Mouse (Mus musculus) natural killer cell, adult 2 months (primary cell): ENCODE measurements around the gene Gm26661.
A peak's percentile ranks its signal among the peaks of the same experiment; 100 is the strongest.

ENCODE experiments used
- DNase-seq, 2 experiments: peaks; one replicate each; pipeline ENCODE4 v3.0.0; 2022; ENCODE audit warnings: low spot score in 2 of 2

Gene Gm26661

GRCm38 (mm10) chr14:7791532-7792159, at the start of gene Gm26661:
Gene Gm26661 (plus strand): TSS chr14:7791587.
- DNase-seq, result peak; percentile 16 to 37

- peak in 1 of 2 experiments; percentile 8 for DNase-seq
Observed at GRCm38 (mm10) chr14:7748944-7749763, 42.2 kb upstream of the Gm26661 start.

DNA sequence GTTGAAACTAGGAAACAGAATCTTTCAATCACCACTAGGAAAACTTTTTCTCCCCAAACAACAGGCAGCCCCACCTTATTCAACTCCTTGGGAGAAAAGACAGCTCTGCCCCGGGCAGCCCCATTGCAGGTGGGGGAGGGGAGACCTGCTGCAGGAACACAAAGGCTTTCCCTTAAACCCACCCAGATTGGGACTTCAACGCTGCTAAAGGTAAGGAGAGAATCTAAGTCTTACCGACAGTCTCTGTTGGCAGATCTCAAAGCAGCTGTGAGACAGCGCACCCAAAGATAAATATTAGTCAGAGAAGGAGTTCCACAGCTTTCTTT, 41.7 kb upstream of the Gm26661 start:
- no peak for DNase-seq

GRCm38 (mm10) chr14:7765569-7766314, 25.6 kb upstream of the Gm26661 start:
- DNase-seq, result peak; percentile 63 to 81

DNA sequence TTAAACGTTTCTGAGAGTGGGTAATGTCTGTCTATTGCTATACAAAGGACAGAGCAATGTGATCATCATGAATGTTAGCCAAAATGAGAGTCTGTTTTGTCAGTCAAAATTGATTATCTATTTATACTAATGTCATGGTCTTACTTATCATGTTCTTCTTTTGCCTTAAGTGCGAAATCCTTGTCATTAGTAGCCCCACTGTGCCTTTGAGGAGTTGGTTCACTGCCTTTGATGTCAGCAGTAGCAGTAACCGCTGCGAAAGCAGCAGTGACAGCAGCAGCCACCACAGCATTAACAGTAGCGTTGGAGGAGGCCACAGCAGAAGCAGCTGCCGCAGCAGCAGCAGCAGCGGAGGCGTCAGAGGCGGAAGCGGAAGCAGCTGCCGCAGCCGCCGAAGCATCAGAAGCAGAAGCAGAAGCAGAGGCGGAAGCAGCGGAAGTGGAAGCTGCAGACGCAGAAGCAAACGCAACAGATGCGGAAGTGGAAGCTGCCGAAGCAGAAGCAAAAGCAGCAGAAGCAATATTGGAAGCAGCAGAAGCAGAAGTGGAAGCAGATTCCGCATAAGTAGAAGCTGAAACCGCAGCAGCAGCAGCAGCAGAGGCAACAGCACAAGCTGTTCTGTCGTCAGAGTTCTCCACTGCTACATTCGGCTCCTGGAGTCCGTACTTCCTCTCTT, 17.5 kb upstream of the Gm26661 start:
- DNase-seq, result peak; percentile 71 to 84

GRCm38 (mm10) chr14:7786073-7786472, 5.3 kb upstream of the Gm26661 start:
- DNase-seq, result no peak

DNA sequence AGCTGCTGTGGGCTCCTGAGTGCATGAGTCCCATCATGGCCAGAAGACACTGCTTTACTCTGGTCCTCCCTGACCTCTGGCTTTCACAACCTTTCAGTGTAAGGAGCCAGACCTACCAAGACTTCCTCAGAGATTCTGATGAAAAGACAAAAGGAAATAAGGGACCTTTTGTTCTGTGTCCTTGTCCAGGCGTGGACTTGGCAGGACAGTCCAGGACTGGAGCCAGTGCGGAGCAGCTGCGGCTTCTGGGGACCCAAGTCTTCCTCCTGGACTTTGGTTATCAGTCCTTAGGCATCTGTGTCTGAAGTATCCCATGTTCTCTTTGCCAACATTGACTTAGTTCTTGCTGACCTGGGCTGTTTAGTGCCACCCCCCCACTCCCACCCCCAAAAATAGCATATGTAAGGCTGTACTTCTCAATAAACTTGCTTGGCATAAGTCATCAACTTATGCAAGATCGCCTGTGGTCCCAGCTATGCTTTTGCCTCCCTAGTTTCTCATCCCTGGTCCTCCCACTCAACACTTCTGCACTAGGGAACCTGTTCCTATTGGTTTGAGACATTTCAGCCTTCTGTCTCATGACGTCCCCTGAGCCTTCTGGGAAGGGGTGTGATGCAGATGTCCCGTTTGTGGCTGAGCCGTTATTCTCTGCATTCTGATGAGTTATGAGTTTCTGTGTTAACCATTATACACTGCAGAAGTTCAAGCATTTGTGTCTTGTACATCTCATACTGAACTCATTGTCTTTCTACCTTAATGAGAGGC, 1.9 kb upstream of the Gm26661 start:
- DNase-seq, result no peak

GRCm38 (mm10) chr14:7791061-7791531, 291 bp upstream of the Gm26661 start:
- no peak for DNase-seq

DNA sequence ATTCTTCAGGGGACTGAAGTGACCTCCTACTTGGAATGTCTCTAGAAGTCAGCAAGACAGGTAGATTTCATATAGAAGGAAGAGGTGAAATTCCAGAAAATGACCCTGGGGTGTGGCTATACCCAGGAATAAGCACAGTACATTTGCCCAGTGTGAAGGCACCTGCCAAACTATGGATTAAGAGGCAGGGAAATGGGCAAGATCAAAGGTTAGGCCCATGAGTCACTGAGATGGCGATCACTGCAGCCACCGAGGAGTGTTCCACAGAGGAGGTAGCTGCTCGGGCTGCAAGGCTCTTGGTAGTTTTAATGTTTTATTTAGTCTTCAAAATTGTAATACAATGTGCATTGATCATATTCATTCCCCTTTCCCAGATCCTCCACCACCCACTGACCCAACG, 4.6 kb downstream of the Gm26661 start:
- DNase-seq, result no peak

DNA sequence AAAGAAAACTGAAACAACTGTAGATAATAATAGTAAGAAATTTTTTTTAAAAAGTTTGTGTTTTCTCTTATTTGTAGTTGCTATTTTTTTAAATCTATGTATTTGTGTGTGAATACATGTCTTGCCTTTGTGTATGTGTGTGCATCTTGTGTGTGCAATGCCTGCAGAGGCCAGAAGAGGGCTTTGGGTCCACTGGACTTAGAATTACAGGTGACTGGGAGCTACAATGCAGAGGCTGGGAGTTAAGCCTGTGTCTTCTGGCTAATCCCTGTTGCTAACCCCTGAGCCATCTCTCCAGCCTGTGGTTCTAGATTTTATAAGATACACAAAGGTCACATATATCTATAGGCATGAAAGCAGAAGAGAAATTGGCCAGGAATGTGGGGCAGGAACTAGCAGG, 9.2 kb downstream of the Gm26661 start:
- DNase-seq, result no peak

- DNase-seq, result peak in 1 of 2 experiments; percentile 29
Observed at GRCm38 (mm10) chr14:7801831-7802230, 10.4 kb downstream of the Gm26661 start.

GRCm38 (mm10) chr14:7803874-7804557, 12.6 kb downstream of the Gm26661 start:
- no peak for DNase-seq

GRCm38 (mm10) chr14:7804558-7804905, 13.1 kb downstream of the Gm26661 start:
- DNase-seq, result no peak

GRCm38 (mm10) chr14:7807711-7808110, 16.3 kb downstream of the Gm26661 start:
- DNase-seq, result no peak

DNA sequence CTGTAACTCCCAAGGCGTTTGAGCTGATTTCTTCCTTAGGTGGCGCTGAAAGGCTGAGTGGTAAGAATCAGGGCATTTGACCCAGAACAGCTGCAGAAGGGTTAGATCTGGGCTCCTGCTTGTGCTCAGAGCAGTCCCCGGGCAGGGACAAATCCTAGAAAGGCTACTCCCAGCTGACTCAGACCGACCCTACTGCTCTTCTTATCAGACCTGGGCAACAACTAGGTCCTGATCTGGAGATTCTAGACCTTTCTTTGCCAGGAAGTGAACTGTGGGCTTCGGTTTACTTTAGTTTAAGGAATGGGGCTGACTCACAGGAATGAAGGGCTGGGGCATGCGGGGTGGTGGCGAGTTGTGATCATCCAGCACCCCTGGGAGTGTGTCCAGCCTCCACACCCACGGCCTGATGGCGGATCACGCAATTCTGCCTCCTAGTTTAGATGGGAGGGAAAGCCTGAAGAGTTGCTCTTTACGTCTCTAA, 17.2 kb downstream of the Gm26661 start:
- no peak for DNase-seq

GRCm38 (mm10) chr14:7809043-7809955, 17.9 kb downstream of the Gm26661 start:
- DNase-seq, result no peak

- peak; percentile 91 to 94 for DNase-seq
Observed at GRCm38 (mm10) chr14:7817770-7818462, 26.5 kb downstream of the Gm26661 start, which contains the start of gene Flnb. Gene Flnb (plus strand): TSS chr14:7817957.

GRCm38 (mm10) chr14:7818463-7819121, 27.2 kb downstream of the Gm26661 start:
- DNase-seq, result peak in 1 of 2 experiments; percentile 7
